Mouse (Mus musculus): Measurements from ENCODE around the gene Dis3l2.

DNA sequence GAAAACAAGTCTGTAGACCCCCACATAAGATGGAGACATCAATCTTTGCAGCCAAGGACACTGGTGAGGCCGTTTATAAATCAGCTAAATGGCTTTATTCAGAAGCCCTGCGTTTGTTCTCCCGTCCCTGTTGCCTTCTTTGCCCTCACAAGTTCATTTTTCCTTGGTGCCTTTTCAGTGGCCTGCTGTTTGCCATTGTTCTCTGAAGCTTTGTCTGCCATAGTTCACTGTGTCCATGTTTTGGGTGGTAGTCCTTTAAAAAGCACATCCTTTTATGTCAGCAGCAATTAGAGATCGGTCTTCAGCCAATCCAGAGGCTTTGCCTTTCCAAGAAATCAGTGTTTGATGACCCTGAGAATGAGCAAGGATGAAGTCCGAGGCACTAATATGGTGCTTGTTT lies 289.2 kb downstream of the Dis3l2 start:
- TF ChIP-seq MAFK (IDR thresholded peaks at IDR 0.05; ENCODE audit: insufficient read depth, low read depth, low read length) (no peak), ZC3H11A (IDR thresholded peaks at IDR 0.05; ENCODE audit: borderline replicate concordance, low read depth, low read length) (no peak), HCFC1 (IDR thresholded peaks at IDR 0.05; ENCODE audit: borderline replicate concordance, insufficient read depth, low read length) (no peak)

Data from ES-E14 (cell line).